Mouse (Mus musculus) forebrain, embryonic 16.5 days (tissue): ENCODE measurements around the gene Ankrd44. TPM values are rescaled to one million over a fixed set of nuclear protein-coding genes. Genes with fewer than 3 reads are reported as not detected.
"Not testable (repeated sequence)": the region's sequence is repeated elsewhere in the genome, so short reads cannot be mapped to it uniquely, and the experiment has no call there.

Experiments used
- ATAC-seq: fragments of 200-750 bp; cut with Nextera tagmentation; 2 replicates; pipeline ENCODE4 v1.8.0; 2017; ENCODE audit warnings: mild to moderate bottlenecking, moderate library complexity
- H3K27ac ChIP-seq: fragments of 300-500 bp; sonication (generic); 2 replicates; pipeline ENCODE4 v1.5.1; 2014; ENCODE audit warnings: low read length, control low read depth
- H3K27me3 ChIP-seq: fragments of 300-500 bp; sonication (generic); replicated peaks from 2 replicates; pipeline ENCODE4 v1.6.1; 2014; ENCODE audit warnings: low read length; ENCODE audit not compliant: control insufficient read depth, insufficient read depth
- H3K36me3 ChIP-seq: fragments of 300-500 bp; sonication (generic); 2 replicates; pipeline ENCODE4 v1.6.1; 2014; ENCODE audit not compliant: control insufficient read depth, insufficient read depth
- H3K4me1 ChIP-seq: fragments of 300-500 bp; sonication (generic); replicated peaks from 2 replicates; pipeline ENCODE4 v1.6.1; 2014; ENCODE audit warnings: low read length; ENCODE audit not compliant: control insufficient read depth, insufficient read depth
- H3K4me2 ChIP-seq: fragments of 300-500 bp; sonication (generic); 2 replicates; pipeline ENCODE4 v1.6.1; 2014; ENCODE audit warnings: mild to moderate bottlenecking, low read length, control low read depth
- H3K4me3 ChIP-seq: fragments of 300-500 bp; sonication (generic); replicated peaks from 2 replicates; pipeline ENCODE4 v1.5.1; 2014; ENCODE audit warnings: mild to moderate bottlenecking, low read length, control low read depth
- H3K9ac ChIP-seq: fragments of 300-500 bp; sonication (generic); replicated peaks from 2 replicates; pipeline ENCODE4 v1.6.1; 2014; ENCODE audit warnings: low read depth, low read length, control low read depth
- H3K9me3 ChIP-seq: fragments of 300-500 bp; sonication (generic); 2 replicates; pipeline ENCODE4 v1.6.1; 2016; ENCODE audit warnings: low read length; ENCODE audit not compliant: control insufficient read depth
- WGBS: fragments of 180-500 bp; shearing (Covaris S2); extraction: QIAGEN DNeasy Blood & Tissue Kit; methylation state at CpG from one replicate; pipeline ENCODE4 v1.1.7; 2014; 5-methylcytosine and 5-hydroxymethylcytosine counted together
- polyA plus RNA-seq: library from polyadenylated mRNA; unstranded; fragments of >200 nt; fragmentation: Nextera tagmentation; extraction: Ambion mirVana; gene quantifications from 2 replicates; pipeline ENCODE4 v1.2.1, GENCODE M21; 2015

The Ankrd44 gene
- 24.0 and 28.2 TPM in 2 replicates for polyA plus RNA-seq

GRCm38 (mm10) chr1:54925971-54926771 is at the start of gene Ankrd44:
Gene Ankrd44 (minus strand): TSS chr1:54926387.
- no peaks in the 10 kb centered on the region for H3K27me3 ChIP-seq
- H3K4me1 ChIP-seq = peaks cover 27% of the 10 kb centered on the region
- peak within 1 kb of the TSS; percentile 85 for H3K27ac ChIP-seq
- peak within 1 kb of the TSS; percentile 83 for H3K4me2 ChIP-seq
- ATAC-seq = peak; percentile 94
- no peaks in the 10 kb centered on the region for H3K36me3 ChIP-seq
- peak within 1 kb of the TSS; percentile 76 for H3K4me3 ChIP-seq
- no peaks in the 10 kb centered on the region for H3K9me3 ChIP-seq
- WGBS = under 1% methylated on average over 86 of the region's 94 CpGs
- peak within 1 kb of the TSS; percentile 91 for H3K9ac ChIP-seq

- no peak overlapping the region for H3K27ac ChIP-seq
- no peaks in the 10 kb centered on the region for H3K36me3 ChIP-seq
- H3K4me2 ChIP-seq = no peak overlapping the region
- no peaks in the 10 kb centered on the region for H3K27me3 ChIP-seq
- no peak overlapping the region for H3K4me3 ChIP-seq
- H3K4me1 ChIP-seq = no peaks in the 10 kb centered on the region
- H3K9ac ChIP-seq = no peak overlapping the region
- 90% methylated on average over 5 of the region's 5 CpGs for WGBS
- no peak for ATAC-seq
- no peaks in the 10 kb centered on the region for H3K9me3 ChIP-seq
These were observed 45.7 kb upstream of the Ankrd44 start for GRCm38 (mm10) chr1:54971687-54972404.

DNA sequence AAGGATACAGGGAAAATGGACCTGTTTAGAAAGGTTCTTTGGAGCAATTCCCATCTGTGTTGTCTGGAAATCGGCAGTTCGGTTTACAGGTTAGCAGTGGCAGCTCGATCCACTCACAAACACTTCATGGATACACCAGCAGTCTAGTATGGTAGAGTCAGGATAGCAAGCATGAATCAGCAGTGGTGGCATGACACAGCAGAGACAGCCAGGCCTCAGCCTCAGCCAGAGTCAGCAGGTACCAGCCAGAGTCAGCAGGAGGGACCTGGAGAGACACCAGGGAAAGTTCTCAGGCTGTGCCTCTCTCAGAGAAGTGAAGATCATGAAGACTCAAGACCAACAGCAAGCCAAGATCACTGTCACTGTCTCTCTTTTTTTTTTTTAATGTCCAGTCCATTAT is 40.7 kb upstream of the Ankrd44 start:
- Histone ChIP-seq H3K27ac (no peak overlapping the region), H3K4me3 (no peak overlapping the region), H3K4me1 (no peaks in the 10 kb centered on the region), H3K27me3 (no peaks in the 10 kb centered on the region), H3K9ac (no peak overlapping the region), H3K9me3 (no peaks in the 10 kb centered on the region), H3K36me3 (no peaks in the 10 kb centered on the region), H3K4me2 (no peak overlapping the region)
- no peak for ATAC-seq
- WGBS = 90% methylated on average over 3 of the region's 3 CpGs

- no peak for ATAC-seq
- 72% methylated on average over 11 of the region's 11 CpGs for WGBS
These were observed 39.2 kb upstream of the Ankrd44 start for GRCm38 (mm10) chr1:54965159-54965995.

GRCm38 (mm10) chr1:54961724-54962123 is 35.5 kb upstream of the Ankrd44 start:
- H3K4me1 ChIP-seq = no peaks in the 10 kb centered on the region
- H3K36me3 ChIP-seq = no peaks in the 10 kb centered on the region
- H3K27me3 ChIP-seq = no peaks in the 10 kb centered on the region
- WGBS = 91% methylated on average over 9 of the region's 9 CpGs
- H3K4me2 ChIP-seq = no peak overlapping the region
- H3K9ac ChIP-seq = no peak overlapping the region
- ATAC-seq = no peak
- H3K9me3 ChIP-seq = no peaks in the 10 kb centered on the region
- no peak overlapping the region for H3K27ac ChIP-seq
- no peak overlapping the region for H3K4me3 ChIP-seq

More at GRCm38 (mm10) chr1:54965159-54965995, 39.2 kb upstream of the Ankrd44 start:
- Histone ChIP-seq H3K4me1 (no peaks in the 10 kb centered on the region), H3K27me3 (no peaks in the 10 kb centered on the region), H3K4me2 (no peak overlapping the region), H3K27ac (no peak overlapping the region), H3K4me3 (no peak overlapping the region), H3K9me3 (no peaks in the 10 kb centered on the region), H3K9ac (no peak overlapping the region), H3K36me3 (no peaks in the 10 kb centered on the region)

GRCm38 (mm10) chr1:54960613-54961165 is 34.5 kb upstream of the Ankrd44 start:
- no peaks in the 10 kb centered on the region for H3K9me3 ChIP-seq
- H3K27ac ChIP-seq = no peak overlapping the region
- H3K4me3 ChIP-seq = no peak overlapping the region
- WGBS = 71% methylated on average over 9 of the region's 9 CpGs
- no peak overlapping the region for H3K9ac ChIP-seq
- no peak for ATAC-seq
- H3K36me3 ChIP-seq = no peaks in the 10 kb centered on the region
- H3K27me3 ChIP-seq = no peaks in the 10 kb centered on the region
- H3K4me2 ChIP-seq = no peak overlapping the region
- H3K4me1 ChIP-seq = no peaks in the 10 kb centered on the region

DNA sequence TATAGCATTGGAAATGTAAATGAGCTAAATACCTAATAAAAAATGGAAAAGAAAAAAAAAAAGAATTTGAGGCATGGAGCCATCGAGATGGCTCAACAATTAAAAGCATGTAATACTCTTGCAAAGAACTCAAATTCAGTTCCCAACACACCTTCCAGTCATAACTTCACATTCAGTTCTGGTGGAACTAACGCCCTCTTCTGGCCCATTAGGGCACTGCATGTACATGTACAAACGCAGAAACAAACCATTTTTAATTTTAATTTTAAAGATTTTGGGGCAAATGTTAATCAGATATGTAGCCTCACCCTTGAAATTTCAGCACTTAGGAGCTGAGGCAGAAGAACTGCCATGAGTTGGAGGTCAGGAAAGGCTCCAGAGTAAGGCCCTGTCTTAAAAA is 32.3 kb upstream of the Ankrd44 start:
- H3K4me1 ChIP-seq = no peaks in the 10 kb centered on the region
- WGBS = 69% methylated on average over 3 of the region's 3 CpGs
- no peak overlapping the region for H3K27ac ChIP-seq
- H3K36me3 ChIP-seq = no peaks in the 10 kb centered on the region
- no peak overlapping the region for H3K4me3 ChIP-seq
- no peak overlapping the region for H3K9ac ChIP-seq
- no peaks in the 10 kb centered on the region for H3K27me3 ChIP-seq
- no peaks in the 10 kb centered on the region for H3K9me3 ChIP-seq
- ATAC-seq = no peak
- no peak overlapping the region for H3K4me2 ChIP-seq

DNA sequence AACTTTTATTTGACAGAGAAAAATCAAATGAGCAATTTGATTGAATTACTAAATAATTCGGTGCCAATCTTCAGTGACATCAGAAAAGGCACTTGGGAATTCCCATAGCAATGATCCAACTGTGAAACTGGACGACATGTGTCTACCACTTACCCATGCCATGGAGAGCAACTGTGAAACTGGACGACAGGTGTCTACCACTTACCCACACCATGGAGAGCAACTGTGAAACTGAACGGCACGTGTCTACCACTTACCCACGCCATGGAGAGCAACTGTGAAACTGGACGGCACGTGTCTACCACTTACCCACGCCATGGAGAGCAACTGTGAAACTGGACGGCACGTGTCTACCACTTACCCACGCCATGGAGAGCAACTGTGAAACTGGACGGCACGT is 30.8 kb upstream of the Ankrd44 start:
- not testable (repeated sequence) for H3K4me3 ChIP-seq, H3K27ac ChIP-seq, H3K36me3 ChIP-seq, ATAC-seq, H3K4me2 ChIP-seq, H3K9ac ChIP-seq, H3K9me3 ChIP-seq, H3K27me3 ChIP-seq, H3K4me1 ChIP-seq
- 94% methylated on average over 12 of the region's 14 CpGs for WGBS

GRCm38 (mm10) chr1:54954856-54955255 is 28.7 kb upstream of the Ankrd44 start:
- ATAC-seq = no peak
- Histone ChIP-seq H3K9me3 (no peaks in the 10 kb centered on the region), H3K4me3 (no peak overlapping the region), H3K27ac (no peak overlapping the region), H3K36me3 (no peaks in the 10 kb centered on the region), H3K9ac (no peak overlapping the region), H3K4me2 (no peak overlapping the region), H3K27me3 (no peaks in the 10 kb centered on the region), H3K4me1 (no peaks in the 10 kb centered on the region)
- WGBS = 83% methylated on average over 4 of the region's 4 CpGs
